21 mouse cellular contexts compared by ENCODE assay signal in the genomic region with DNA sequence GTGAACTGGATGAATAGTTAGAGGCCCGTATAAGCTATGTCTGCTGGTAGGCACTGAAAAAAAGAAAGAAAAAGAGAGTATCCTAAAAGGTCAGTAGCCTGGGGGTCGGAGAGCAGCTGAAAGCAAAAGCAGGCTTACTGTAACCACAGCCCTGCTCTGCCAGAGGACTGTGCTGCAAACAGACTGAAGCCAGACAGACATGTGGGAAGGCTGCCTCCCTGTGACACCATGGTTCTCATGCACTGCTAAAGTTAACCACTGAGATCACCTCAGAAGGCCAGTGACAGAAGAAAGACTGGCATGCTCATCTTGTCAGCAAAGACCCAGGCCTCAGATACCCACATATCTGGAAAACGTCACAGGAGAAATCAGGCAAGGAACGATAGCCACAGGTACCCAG.
DNase-seq lines count a peak whose midpoint lies in the region; ATAC-seq and TF ChIP-seq lines count a peak whose summit lies in the region.
"Had no signal": no experiment of that assay in that cellular context is flagged by ENCODE, and none has a peak within 500 bp of the region (broad histone marks: within the 10 kb centered on the region; RNA-seq: fewer than 3 reads in every experiment).

No protein-coding gene starts in this region.

- H3K4me2 ChIP-seq in heart, embryonic 15.5 days: no peak overlapping the region
- H3K4me2 ChIP-seq in heart, embryonic 11.5 days: no peak overlapping the region
- H3K4me2 ChIP-seq in midbrain, embryonic 13.5 days (replicated peaks): no peak overlapping the region
- H3K4me2 ChIP-seq in intestine, embryonic 15.5 days (replicated peaks): no peak overlapping the region
- H3K4me2 ChIP-seq: limb, embryonic 13.5 days; liver, embryonic 13.5 days; lung, embryonic 15.5 days; neural tube, embryonic 13.5 days had no signal

- no peaks in the 10 kb centered on the region for H3K27me3 ChIP-seq in cerebellum, adult 2 months (ENCODE audit: control insufficient read depth, insufficient read depth, low read length)
- no peaks in the 10 kb centered on the region for H3K27me3 ChIP-seq in heart, embryonic 15.5 days
- H3K27me3 ChIP-seq in heart, embryonic 11.5 days (ENCODE audit: control insufficient read depth, insufficient read depth, low read length): no peaks in the 10 kb centered on the region
- no peaks in the 10 kb centered on the region for H3K27me3 ChIP-seq in midbrain, embryonic 10.5 days (ENCODE audit: low read depth, poor library complexity, severe bottlenecking)
- no peaks in the 10 kb centered on the region for H3K27me3 ChIP-seq in midbrain, embryonic 13.5 days
- H3K27me3 ChIP-seq in intestine, embryonic 15.5 days (replicated peaks): no peaks in the 10 kb centered on the region
- H3K27me3 ChIP-seq: limb, embryonic 13.5 days; liver, embryonic 13.5 days; lung, embryonic 15.5 days; neural tube, embryonic 13.5 days had no signal

- H3K9me3 ChIP-seq in heart, embryonic 15.5 days (replicated peaks): no peaks in the 10 kb centered on the region
- H3K9me3 ChIP-seq in heart, embryonic 11.5 days (replicated peaks; ENCODE audit: control insufficient read depth, low read length): no peaks in the 10 kb centered on the region
- H3K9me3 ChIP-seq in midbrain, embryonic 10.5 days (replicated peaks): no peaks in the 10 kb centered on the region
- no peaks in the 10 kb centered on the region for H3K9me3 ChIP-seq in midbrain, embryonic 13.5 days
- H3K9me3 ChIP-seq in intestine, embryonic 15.5 days: no peaks in the 10 kb centered on the region
- H3K9me3 ChIP-seq: forebrain, embryonic 10.5 days; limb, embryonic 13.5 days; liver, embryonic 13.5 days; lung, embryonic 15.5 days; neural tube, embryonic 13.5 days had no signal

- ATAC-seq in cerebellum, adult (ENCODE audit: insufficient number of reproducible peaks, low FRiP score, low TSS enrichment): no peak
- no peak for ATAC-seq in heart, embryonic 15.5 days (replicated peaks; ENCODE audit: insufficient number of reproducible peaks, insufficient read depth, low FRiP score, low read depth)
- ATAC-seq in heart, embryonic 11.5 days (replicated peaks; ENCODE audit: insufficient number of reproducible peaks, low FRiP score, low TSS enrichment): no peak
- ATAC-seq in midbrain, embryonic 13.5 days: no peak
- ATAC-seq in intestine, embryonic 15.5 days: no peak

- 81% methylated on average over 4 of the region's 4 CpGs for WGBS in cerebellum, adult 2 months
- 38% methylated on average over 4 of the region's 4 CpGs for WGBS in heart, embryonic 15.5 days
- WGBS in heart, embryonic 11.5 days (ENCODE audit: insufficient replicate concordance): 49% methylated on average over 4 of the region's 4 CpGs
- 79% methylated on average over 4 of the region's 4 CpGs for WGBS in midbrain, embryonic 10.5 days
- 70% methylated on average over 4 of the region's 4 CpGs for WGBS in midbrain, embryonic 13.5 days
- WGBS in intestine, embryonic 15.5 days: 77% methylated on average over 4 of the region's 4 CpGs

- DNase-seq in cerebellum, adult 2 months: no peak
- no peak for DNase-seq in midbrain, embryonic 10.5 days (ENCODE audit: low spot score)
- DNase-seq: adrenal gland, postnatal 36 days; cerebellum, adult 18-20 months; cerebellum, postnatal 36 days; gastrocnemius, postnatal 10 days; kidney, adult 9 months; kidney, postnatal 4 days; liver, embryonic 13.5 days; lung, postnatal 4 days; right cerebral cortex, adult 18-20 months; thymus, postnatal 14 days had no signal

- no peak for TF ChIP-seq POLR2A in cerebellum, adult 2 months (IDR thresholded peaks at IDR 0.05; ENCODE audit: borderline replicate concordance, insufficient read depth, low read length)

- H3K4me1 ChIP-seq in cerebellum, adult 2 months (ENCODE audit: control insufficient read depth, insufficient read depth, low read length): peaks cover 10% of the 10 kb centered on the region
- peaks cover 62% of the 10 kb centered on the region for H3K4me1 ChIP-seq in heart, embryonic 15.5 days (replicated peaks)
- H3K4me1 ChIP-seq in heart, embryonic 11.5 days (ENCODE audit: control insufficient read depth, insufficient read depth, low read length): peaks cover 32% of the 10 kb centered on the region
- peaks cover 93% of the 10 kb centered on the region for H3K4me1 ChIP-seq in midbrain, embryonic 10.5 days
- H3K4me1 ChIP-seq in midbrain, embryonic 13.5 days (replicated peaks): peaks cover 91% of the 10 kb centered on the region
- peaks cover 28% of the 10 kb centered on the region for H3K4me1 ChIP-seq in intestine, embryonic 15.5 days (replicated peaks)

- no peaks in the 10 kb centered on the region for H3K36me3 ChIP-seq in heart, embryonic 15.5 days
- no peaks in the 10 kb centered on the region for H3K36me3 ChIP-seq in heart, embryonic 11.5 days (ENCODE audit: control insufficient read depth, insufficient read depth, low read length)
- no peaks in the 10 kb centered on the region for H3K36me3 ChIP-seq in midbrain, embryonic 10.5 days
- no peaks in the 10 kb centered on the region for H3K36me3 ChIP-seq in midbrain, embryonic 13.5 days
- no peaks in the 10 kb centered on the region for H3K36me3 ChIP-seq in intestine, embryonic 15.5 days
- H3K36me3 ChIP-seq: forebrain, embryonic 10.5 days; limb, embryonic 13.5 days; liver, embryonic 13.5 days; lung, embryonic 15.5 days; neural tube, embryonic 13.5 days had no signal

- no peak overlapping the region for H3K4me3 ChIP-seq in cerebellum, adult 2 months (replicated peaks; ENCODE audit: insufficient read depth, low read depth, low read length)
- no peak overlapping the region for H3K4me3 ChIP-seq in heart, embryonic 15.5 days
- H3K4me3 ChIP-seq in heart, embryonic 11.5 days (ENCODE audit: low read depth, low read length): no peak overlapping the region
- no peak overlapping the region for H3K4me3 ChIP-seq in midbrain, embryonic 10.5 days
- H3K4me3 ChIP-seq in midbrain, embryonic 13.5 days (replicated peaks): no peak overlapping the region
- H3K4me3 ChIP-seq in intestine, embryonic 15.5 days (replicated peaks): no peak overlapping the region
- H3K4me3 ChIP-seq: forebrain, embryonic 10.5 days; limb, embryonic 13.5 days; liver, embryonic 13.5 days; lung, embryonic 15.5 days; neural tube, embryonic 13.5 days had no signal

- no peak overlapping the region for H3K9ac ChIP-seq in heart, embryonic 15.5 days
- H3K9ac ChIP-seq in heart, embryonic 11.5 days (ENCODE audit: low read depth, low read length): no peak overlapping the region
- no peak overlapping the region for H3K9ac ChIP-seq in midbrain, embryonic 13.5 days (replicated peaks)
- no peak overlapping the region for H3K9ac ChIP-seq in intestine, embryonic 15.5 days
- H3K9ac ChIP-seq: limb, embryonic 13.5 days; liver, embryonic 13.5 days; lung, embryonic 15.5 days; neural tube, embryonic 13.5 days had no signal

- H3K27ac ChIP-seq in cerebellum, adult 2 months (ENCODE audit: insufficient read depth, low read length): no peak overlapping the region
- H3K27ac ChIP-seq in heart, embryonic 15.5 days: peak overlapping the region; percentile 35
- H3K27ac ChIP-seq in heart, embryonic 11.5 days (ENCODE audit: low read depth, low read length): no peak overlapping the region
- H3K27ac ChIP-seq in midbrain, embryonic 10.5 days (replicated peaks): peak overlapping the region; percentile 24
- no peak overlapping the region for H3K27ac ChIP-seq in midbrain, embryonic 13.5 days
- H3K27ac ChIP-seq in intestine, embryonic 15.5 days: no peak overlapping the region
- H3K27ac ChIP-seq: forebrain, embryonic 10.5 days; limb, embryonic 13.5 days; liver, embryonic 13.5 days; lung, embryonic 15.5 days; neural tube, embryonic 13.5 days had no signal

- TF ChIP-seq CTCF in cerebellum, adult 2 months (IDR thresholded peaks at IDR 0.05; ENCODE audit: borderline replicate concordance, insufficient read depth, low read depth, low read length): peak; percentile 14; the same call in 1 of the 2 replicates

Comparison
In these comparisons a context has a peak if more than half of its experiments do, and no peak if none do; other contexts are left out.
1. H3K27ac ChIP-seq: peak in heart, embryonic 15.5 days (single experiment) and midbrain, embryonic 10.5 days (single experiment); none in cerebellum, adult 2 months (single experiment), heart, embryonic 11.5 days (single experiment), midbrain, embryonic 13.5 days (single experiment) and intestine, embryonic 15.5 days (single experiment).